In the genomic region with DNA sequence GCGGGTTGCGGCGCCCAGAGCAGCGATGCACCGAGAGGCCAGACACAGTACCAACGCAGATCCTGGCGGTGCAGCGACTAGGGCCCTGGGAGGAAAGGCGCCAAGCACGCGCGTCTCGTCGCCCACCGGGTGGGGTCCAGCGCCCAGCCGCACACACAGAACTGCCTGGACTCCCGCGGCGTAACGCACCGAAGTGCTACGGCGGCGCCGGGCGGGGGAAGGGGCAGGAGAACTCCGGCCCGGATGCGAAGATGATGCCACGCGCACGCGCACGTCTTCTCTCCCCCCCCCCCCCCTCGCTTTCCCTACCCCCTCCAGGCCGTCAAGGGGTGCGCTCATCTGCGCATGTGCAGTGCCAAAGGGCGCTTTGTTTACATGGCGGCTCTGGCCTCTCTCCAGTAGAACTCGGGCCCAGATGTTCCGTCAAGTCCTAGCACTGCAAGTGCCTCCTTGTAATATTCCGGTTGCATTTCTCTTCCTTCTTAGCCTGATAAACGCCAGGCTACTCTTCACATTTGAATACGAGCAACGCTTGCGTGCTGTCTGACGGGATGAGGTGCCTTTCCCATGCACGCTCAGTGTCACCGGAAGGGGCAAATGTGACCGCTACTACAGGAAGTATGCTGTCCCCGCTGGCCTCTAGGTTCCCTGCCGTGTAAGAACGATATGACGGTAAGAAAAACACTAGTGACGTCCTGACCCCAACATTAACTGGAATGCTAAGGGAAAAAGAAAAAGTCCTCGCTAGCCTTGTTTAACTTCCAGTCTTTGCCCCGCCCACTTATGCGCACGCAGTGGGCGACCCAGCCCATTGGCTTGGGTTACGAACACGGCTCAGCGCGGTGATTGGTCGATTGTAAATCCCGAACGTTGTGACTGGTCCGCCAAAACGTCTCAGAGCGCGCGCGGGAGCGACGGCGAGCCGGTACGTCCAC, we compare ENCODE assay signal across 8 mouse cellular contexts. TPM values are rescaled to one million over a fixed set of nuclear protein-coding genes. Genes with fewer than 3 reads are reported as not detected.
DNase-seq lines count a peak whose midpoint lies in the region; ATAC-seq lines count a peak whose summit lies in the region.

TSS of gene Vps26b (minus strand) at position 238 of the 935 bp plus-strand sequence.
TSS of gene Ncapd3 (plus strand) at position 348 of the 935 bp plus-strand sequence.

- peak; percentile 87 for ATAC-seq in inflammation-experienced regulatory T-cells, adult 6 months
- peak; percentile 90 for ATAC-seq in megakaryocyte-erythroid progenitor cell, adult 5-6 weeks (replicated peaks; ENCODE audit: low FRiP score, low TSS enrichment, poor library complexity, severe bottlenecking)

- DNase-seq in adrenal gland, adult (ENCODE audit: inconsistent age in 2 of 2, low spot score in 1 of 2): peak; percentile 97 to 99
- DNase-seq in embryo, embryonic 10.5 days (ENCODE audit: low spot score): peak; percentile 99
- peak; percentile 96 for DNase-seq in gastrocnemius, postnatal 14 days
- peak; percentile 97 for DNase-seq in left cerebral cortex, postnatal 10 days (ENCODE audit: extremely low spot score in 1 of 2, low spot score in 2 of 2)
- peak; percentile 95 for DNase-seq in right cerebral cortex, postnatal 25 days
- peak; percentile 91 to 96 for DNase-seq in urinary bladder, postnatal 4 days (ENCODE audit: low spot score in 2 of 2)

- intact Hi-C loops in gastrocnemius, postnatal 14 days (cut with DNase I; ENCODE audit: low total_unique reads): no loop called here
- intact Hi-C loops in left cerebral cortex, postnatal 10 days (cut with DNase I): no loop called here

RNA-seq across cellular contexts. Expression of gene Vps26b, which starts in this region (rescaled TPM):
- total RNA-seq in gastrocnemius, postnatal 14 days (2021): 10 to 100 TPM; 28.1 to 28.4 TPM
- polyA plus RNA-seq in inflammation-experienced regulatory T-cells, adult 6 months (2017; shearing (Covaris generic)): 10 to 100 TPM in 2 of 3 experiments, 1 to 10 TPM in 1; 8.3 to 12.6 (median 12.3) TPM
- total RNA-seq in left cerebral cortex, postnatal 10 days (2021): 100 to 1,000 TPM; 117 to 119 TPM
- total RNA-seq in megakaryocyte-erythroid progenitor cell, adult 5-6 weeks (2014; fragmentation: Nextera tagmentation): 24.5 and 29.6 TPM in 2 replicates
- 33.4 and 34.7 TPM in 2 replicates for total RNA-seq in megakaryocyte-erythroid progenitor cell, adult 5-6 weeks (2017)

RNA-seq across cellular contexts. Expression of gene Ncapd3, which starts in this region (rescaled TPM):
- total RNA-seq in gastrocnemius, postnatal 14 days (2021): 1 to 10 TPM; 5.1 to 6.8 TPM
- 10 to 100 TPM; 25.1 to 38.5 (median 26.4) TPM for polyA plus RNA-seq in inflammation-experienced regulatory T-cells, adult 6 months (2017; shearing (Covaris generic))
- 10 to 100 TPM; 18.3 to 19.9 TPM for total RNA-seq in left cerebral cortex, postnatal 10 days (2021)
- 69.3 and 79.4 TPM in 2 replicates for total RNA-seq in megakaryocyte-erythroid progenitor cell, adult 5-6 weeks (2014; fragmentation: Nextera tagmentation)
- 47.9 and 52.1 TPM in 2 replicates for total RNA-seq in megakaryocyte-erythroid progenitor cell, adult 5-6 weeks (2017)

Comparison
In these comparisons a context has a peak if more than half of its experiments do, and no peak if none do; other contexts are left out.
1. Peak in every context shown above with its lines: DNase-seq and ATAC-seq.